Mouse (Mus musculus) T-cell, adult 66 days (primary cell): ENCODE data around the gene Cpped1. TPM values are rescaled to one million over a fixed set of nuclear protein-coding genes. Genes with fewer than 3 reads are reported as not detected.

ENCODE experiments used
- total RNA-seq, 2 experiments: library from RNA; stranded (reverse); gene quantifications; 3 replicates in 1 of 2; 4 replicates in 1 of 2; pipeline ENCODE4 v1.2.4; 2023

Cpped1 gene
- total RNA-seq = 10 to 100 TPM in 1 of 2 experiments, 1 to 10 TPM in 1; 8.2 to 10.7 TPM

GRCm38 (mm10) chr16:11909035-11909591 is at the start of gene Cpped1:
TSS of gene Cpped1 (minus strand) at chr16:11909445.

Other genes with a start within 250 kb of the Cpped1 start
- gene Shisa9, start 74.7 kb upstream of the Cpped1 start, total RNA-seq = not detected